Mouse (Mus musculus): ENCODE results near the gene A930033H14Rik. TPM values are rescaled to one million over a fixed set of nuclear protein-coding genes. Genes with fewer than 3 reads are reported as not detected.

A930033H14Rik gene
- total RNA-seq, 2 experiments from 2014 or later, result 3.2 to 5.1 TPM

DNA sequence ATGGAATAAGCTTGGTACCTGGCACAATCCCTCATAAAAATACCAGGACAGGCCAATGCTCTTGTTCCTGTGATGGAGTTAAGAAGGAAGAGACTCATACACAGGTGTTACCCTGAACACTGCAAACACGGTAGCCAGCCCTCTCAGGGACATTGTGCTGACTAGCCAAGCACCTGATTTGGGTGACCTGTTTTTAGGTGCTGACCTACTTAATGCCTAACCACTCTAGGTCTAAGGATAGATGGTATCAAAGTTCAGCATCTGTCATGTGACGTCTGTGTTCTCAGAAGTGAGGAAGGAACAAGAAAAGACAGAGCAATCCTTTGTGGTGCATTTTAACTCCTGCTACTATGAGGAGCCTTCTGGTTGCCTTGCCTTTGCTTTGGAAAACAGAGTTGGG is 52.0 kb downstream of the A930033H14Rik start:
- intact Hi-C loops (cut with DNase I), result no loop called here

More for the DNA sequence above, 52.0 kb downstream of the A930033H14Rik start:
- DNase-seq, result no peak

Other genes starting within 250 kb of the A930033H14Rik start
- 100 to 1,000 TPM in 1 of 2 experiments, 10 to 100 TPM in 1; 63.9 to 131 TPM for gene Rhobtb1, start 61.7 kb downstream of the A930033H14Rik start, total RNA-seq (2021)
- 10 to 100 TPM; 40.3 to 40.8 TPM for gene Cdk1, start 139.8 kb upstream of the A930033H14Rik start, total RNA-seq (2021)
- gene Ank3, start 185.7 kb upstream of the A930033H14Rik start, total RNA-seq (2021), result 10 to 100 TPM; 58.0 to 76.6 TPM